Mouse (Mus musculus) adrenal gland, postnatal 14 days (tissue): ENCODE results near the gene Fbxl15. TPM values are rescaled to one million over a fixed set of nuclear protein-coding genes. Genes with fewer than 3 reads are reported as not detected.

ENCODE experiments used
- DNase-seq: peaks from one replicate; pipeline ENCODE4 v3.0.0; 2021; ENCODE audit warnings: mixed read lengths
- total RNA-seq: library from RNA; stranded (reverse); gene quantifications from 2 replicates; pipeline ENCODE4 v1.2.3, GENCODE M21; 2021

The Fbxl15 gene
- total RNA-seq, 1 experiment from 2014 or later, result 8.7 TPM

GRCm38 (mm10) chr19:46322996-46323572 is 4.9 kb upstream of the Fbxl15 start:
- no peak for DNase-seq

GRCm38 (mm10) chr19:46323716-46324115 is 4.3 kb upstream of the Fbxl15 start:
- DNase-seq, result no peak

GRCm38 (mm10) chr19:46324366-46324765 is 3.6 kb upstream of the Fbxl15 start:
- no peak for DNase-seq

- DNase-seq, result no peak
Measured at GRCm38 (mm10) chr19:46324918-46325317, 3.1 kb upstream of the Fbxl15 start.

- no peak for DNase-seq
Measured at GRCm38 (mm10) chr19:46326019-46326755, 1.8 kb upstream of the Fbxl15 start.

- peak; percentile 83 for DNase-seq
Measured at GRCm38 (mm10) chr19:46326756-46327305, 1.2 kb upstream of the Fbxl15 start, which contains the start of gene Psd. TSS of gene Psd (minus strand) at chr19:46327156.

- DNase-seq, result no peak
Measured at GRCm38 (mm10) chr19:46327531-46328064, 386 bp upstream of the Fbxl15 start.

GRCm38 (mm10) chr19:46329031-46329641 is 1.2 kb downstream of the Fbxl15 start:
- DNase-seq, result peak; percentile 48

GRCm38 (mm10) chr19:46329951-46330350 is 2.0 kb downstream of the Fbxl15 start:
- peak; percentile 93 for DNase-seq

GRCm38 (mm10) chr19:46330696-46331095 is 2.7 kb downstream of the Fbxl15 start:
- DNase-seq, result no peak

GRCm38 (mm10) chr19:46331326-46331725 is 3.3 kb downstream of the Fbxl15 start:
- no peak for DNase-seq

- no peak for DNase-seq
Measured at GRCm38 (mm10) chr19:46331936-46332335, 4.0 kb downstream of the Fbxl15 start.

- no peak for DNase-seq
Measured at GRCm38 (mm10) chr19:46332721-46333339, 4.8 kb downstream of the Fbxl15 start.

GRCm38 (mm10) chr19:46333906-46334305 is 5.9 kb downstream of the Fbxl15 start:
- no peak for DNase-seq

- DNase-seq, result no peak
Measured at GRCm38 (mm10) chr19:46337719-46338330, 9.8 kb downstream of the Fbxl15 start.

GRCm38 (mm10) chr19:46338331-46338936 is 10.4 kb downstream of the Fbxl15 start, which contains the start of gene Cuedc2:
TSS of gene Cuedc2 (minus strand) at chr19:46338702.
- DNase-seq, result peak; percentile 96

- DNase-seq, result no peak
Measured at GRCm38 (mm10) chr19:46338942-46339286, 10.9 kb downstream of the Fbxl15 start.

- DNase-seq, result peak; percentile 64
Measured at GRCm38 (mm10) chr19:46339287-46339971, 11.4 kb downstream of the Fbxl15 start.

- DNase-seq, result no peak
Measured at GRCm38 (mm10) chr19:46344710-46345419, 16.9 kb downstream of the Fbxl15 start.

GRCm38 (mm10) chr19:46347146-46347545 is 19.2 kb downstream of the Fbxl15 start:
- no peak for DNase-seq
